16 mouse cellular contexts compared by ENCODE assay signal in genomic region chr16:51543769-51544168, GRCm38 (mm10).
"Had no signal": no experiment of that assay in that cellular context is flagged by ENCODE, and none has a peak within 500 bp of the region (broad histone marks: within the 10 kb centered on the region; RNA-seq: fewer than 3 reads in every experiment).

No protein-coding gene starts in this region.

- H3K27ac ChIP-seq: hindbrain, postnatal 0 days; limb, embryonic 12.5 days; limb, embryonic 15.5 days; liver, embryonic 14.5 days; macrophage had no signal

- H3K4me2 ChIP-seq: limb, embryonic 12.5 days; limb, embryonic 15.5 days; liver, embryonic 11.5 days; lung, embryonic 14.5 days had no signal

- H3K27me3 ChIP-seq: limb, embryonic 12.5 days; limb, embryonic 15.5 days had no signal

- H3K4me1 ChIP-seq: limb, embryonic 12.5 days; limb, embryonic 15.5 days had no signal

- DNase-seq: left cerebral cortex, postnatal 4 days; liver, postnatal 0 days; lung, embryonic 14.5 days; midbrain, embryonic 14.5 days; thymus, adult 18-20 months; thymus, postnatal 14 days; thymus, postnatal 4 days had no signal

- H3K4me3 ChIP-seq: limb, embryonic 12.5 days; limb, embryonic 15.5 days had no signal

- H3K9me3 ChIP-seq: limb, embryonic 12.5 days; limb, embryonic 15.5 days had no signal

- H3K9ac ChIP-seq: limb, embryonic 12.5 days; limb, embryonic 15.5 days; liver, embryonic 14.5 days; liver, postnatal 0 days; lung, embryonic 14.5 days had no signal

- ATAC-seq: hindbrain, postnatal 0 days; inflammation-experienced regulatory T-cells, adult 6 months; intestine, embryonic 16.5 days; liver, postnatal 0 days; lung, postnatal 0 days had no signal

- H3K36me3 ChIP-seq: limb, embryonic 12.5 days; limb, embryonic 15.5 days had no signal
